Mouse (Mus musculus): ENCODE data around the gene Olfr228.
"Not testable (repeated sequence)": the region's sequence is repeated elsewhere in the genome, so short reads cannot be mapped to it uniquely, and the experiment has no call there.

The Olfr228 gene

GRCm38 (mm10) chr2:86487286-86487685, at the start of gene Olfr228:
Olfr228 (minus strand) TSS chr2:86487386.
- DNase-seq (ENCODE audit: extremely low read depth, insufficient read length, low spot score), result no peak

GRCm38 (mm10) chr2:86530991-86531390, 43.8 kb upstream of the Olfr228 start:
- DNase-seq (ENCODE audit: extremely low read depth, insufficient read length, low spot score), result no peak

GRCm38 (mm10) chr2:86508161-86508560, 21.0 kb upstream of the Olfr228 start, which contains the start of gene Olfr1076:
Olfr1076 (plus strand) TSS chr2:86508461.
- no peak for DNase-seq (ENCODE audit: extremely low read depth, insufficient read length, low spot score)

- peak; percentile 1 for DNase-seq (ENCODE audit: extremely low read depth, insufficient read length, low spot score)
Observed at GRCm38 (mm10) chr2:86464442-86465109, 22.6 kb downstream of the Olfr228 start.

- no peak for DNase-seq (ENCODE audit: extremely low read depth, insufficient read length, low spot score)
Observed at GRCm38 (mm10) chr2:86460434-86460833, 26.8 kb downstream of the Olfr228 start.

GRCm38 (mm10) chr2:86456169-86456568, 31.0 kb downstream of the Olfr228 start, which contains the start of gene Olfr1066:
Olfr1066 (minus strand) TSS chr2:86456269.
- DNase-seq (ENCODE audit: extremely low read depth, insufficient read length, low spot score), result no peak

GRCm38 (mm10) chr2:86450491-86450890, 36.7 kb downstream of the Olfr228 start, which contains the start of gene Olfr1065:
Olfr1065 (minus strand) TSS chr2:86450591.
- DNase-seq (ENCODE audit: extremely low read depth, insufficient read length, low spot score), result not testable (repeated sequence)

- not testable (repeated sequence) for DNase-seq (ENCODE audit: extremely low read depth, insufficient read length, low spot score)
Observed at GRCm38 (mm10) chr2:86442101-86442500, 45.1 kb downstream of the Olfr228 start.

All from 3134 (cell line).